In genomic region chr11:96564088-96564487, GRCm38 (mm10) we compare ENCODE assay signal across 16 mouse cellular contexts.
DNase-seq lines count a peak whose midpoint lies in the region; ATAC-seq and TF ChIP-seq lines count a peak whose summit lies in the region.
"Had no signal": no experiment of that assay in that cellular context is flagged by ENCODE, and none has a peak within 500 bp of the region (broad histone marks: within the 10 kb centered on the region; RNA-seq: fewer than 3 reads in every experiment).

No protein-coding gene starts in this region.

- WGBS in heart, adult 2 months = 65% methylated on average over 1 of the region's 1 CpGs
- 53% methylated on average over 1 of the region's 1 CpGs for WGBS in midbrain, postnatal 0 days
- 70% methylated on average over 1 of the region's 1 CpGs for WGBS in midbrain, embryonic 10.5 days
- WGBS in stomach, postnatal 0 days = 63% methylated on average over 1 of the region's 1 CpGs
- 59% methylated on average over 1 of the region's 1 CpGs for WGBS in forebrain, embryonic 16.5 days
- 62% methylated on average over 1 of the region's 1 CpGs for WGBS in neural tube, embryonic 15.5 days

- no peak overlapping the region for H3K27ac ChIP-seq in heart, adult 2 months
- H3K27ac ChIP-seq in midbrain, postnatal 0 days (ENCODE audit: low read depth, low read length) = no peak overlapping the region
- H3K27ac ChIP-seq in midbrain, embryonic 10.5 days (replicated peaks) = no peak overlapping the region
- no peak overlapping the region for H3K27ac ChIP-seq in MEL (ENCODE audit: control insufficient read depth, low read depth, low read length)
- no peak overlapping the region for H3K27ac ChIP-seq in stomach, postnatal 0 days (replicated peaks)
- H3K27ac ChIP-seq in forebrain, embryonic 16.5 days (ENCODE audit: low read length) = no peak overlapping the region
- H3K27ac ChIP-seq in neural tube, embryonic 15.5 days (replicated peaks) = no peak overlapping the region
- H3K27ac ChIP-seq: hindbrain, embryonic 13.5 days; midbrain, embryonic 12.5 days; stomach, embryonic 15.5 days had no signal

- H3K4me3 ChIP-seq in heart, adult 2 months = no peak overlapping the region
- H3K4me3 ChIP-seq in midbrain, postnatal 0 days (ENCODE audit: low read depth, low read length) = no peak overlapping the region
- H3K4me3 ChIP-seq in midbrain, embryonic 10.5 days = no peak overlapping the region
- H3K4me3 ChIP-seq in MEL (ENCODE audit: control insufficient read depth in 1 of 2, insufficient read depth in 1 of 2, low read depth in 2 of 2, low read length in 2 of 2) = no peak overlapping the region
- no peak overlapping the region for H3K4me3 ChIP-seq in stomach, postnatal 0 days (ENCODE audit: low read depth, low read length)
- no peak overlapping the region for H3K4me3 ChIP-seq in forebrain, embryonic 16.5 days (replicated peaks; ENCODE audit: low read length)
- no peak overlapping the region for H3K4me3 ChIP-seq in neural tube, embryonic 15.5 days (replicated peaks)
- H3K4me3 ChIP-seq: hindbrain, embryonic 13.5 days; midbrain, embryonic 12.5 days; stomach, embryonic 15.5 days had no signal

- no peaks in the 10 kb centered on the region for H3K27me3 ChIP-seq in heart, adult 2 months (ENCODE audit: control insufficient read depth, insufficient read depth, low read length)
- 0 out of 2 replicates have a peak, but pooled peaks cover 6% of the 10 kb centered on the region for H3K27me3 ChIP-seq in midbrain, postnatal 0 days (ENCODE audit: insufficient read depth, low read length)
- H3K27me3 ChIP-seq in midbrain, embryonic 10.5 days (ENCODE audit: low read depth, poor library complexity, severe bottlenecking) = peaks cover 7% of the 10 kb centered on the region; the same call in 1 of the 2 replicates
- peaks cover 5 to 12% of the 10 kb centered on the region in 2 experiments for H3K27me3 ChIP-seq in MEL (ENCODE audit: control insufficient read depth in 1 of 2, insufficient read depth in 2 of 2, low read length in 2 of 2)
- H3K27me3 ChIP-seq in stomach, postnatal 0 days (ENCODE audit: control insufficient read depth, insufficient read depth, low read length) = no peaks in the 10 kb centered on the region
- 0 out of 2 replicates have a peak, but pooled peaks cover 2% of the 10 kb centered on the region for H3K27me3 ChIP-seq in forebrain, embryonic 16.5 days (replicated peaks; ENCODE audit: control insufficient read depth, insufficient read depth, low read length)
- H3K27me3 ChIP-seq in neural tube, embryonic 15.5 days (replicated peaks) = no peaks in the 10 kb centered on the region
- H3K27me3 ChIP-seq: hindbrain, embryonic 13.5 days; stomach, embryonic 15.5 days had no signal

- no peaks in the 10 kb centered on the region for H3K79me2 ChIP-seq in heart, adult 2 months (replicated peaks; ENCODE audit: control insufficient read depth, insufficient read depth, low read length)
- H3K79me2 ChIP-seq in MEL (ENCODE audit: control insufficient read depth, insufficient read depth, low read length, poor library complexity) = no peaks in the 10 kb centered on the region

- no peaks in the 10 kb centered on the region for H3K4me1 ChIP-seq in heart, adult 2 months (ENCODE audit: control insufficient read depth, insufficient read depth, low read length)
- no peaks in the 10 kb centered on the region for H3K4me1 ChIP-seq in midbrain, postnatal 0 days (ENCODE audit: insufficient read depth, low read length)
- H3K4me1 ChIP-seq in midbrain, embryonic 10.5 days = no peaks in the 10 kb centered on the region
- no peaks in the 10 kb centered on the region for H3K4me1 ChIP-seq in MEL (ENCODE audit: control insufficient read depth in 1 of 2, insufficient read depth in 2 of 2, low read length in 2 of 2)
- no peaks in the 10 kb centered on the region for H3K4me1 ChIP-seq in stomach, postnatal 0 days (replicated peaks; ENCODE audit: control insufficient read depth, insufficient read depth)
- no peaks in the 10 kb centered on the region for H3K4me1 ChIP-seq in forebrain, embryonic 16.5 days (replicated peaks; ENCODE audit: control insufficient read depth, insufficient read depth, low read length)
- 0 out of 2 replicates have a peak, but pooled peaks cover 6% of the 10 kb centered on the region for H3K4me1 ChIP-seq in neural tube, embryonic 15.5 days
- H3K4me1 ChIP-seq: hindbrain, embryonic 13.5 days; midbrain, embryonic 12.5 days; stomach, embryonic 15.5 days had no signal

- TF ChIP-seq POLR2A in heart, adult 2 months (IDR thresholded peaks at IDR 0.05; ENCODE audit: insufficient read depth, low read depth, low read length) = no peak
- TF ChIP-seq POLR2A in MEL (IDR thresholded peaks at IDR 0.05; ENCODE audit: control insufficient read depth in 1 of 2, insufficient read depth in 1 of 2, low read depth in 1 of 2, low read length in 2 of 2, poor library complexity in 1 of 2) = no peak

- H3K9me3 ChIP-seq in midbrain, postnatal 0 days (ENCODE audit: low read length) = no peaks in the 10 kb centered on the region
- H3K9me3 ChIP-seq in midbrain, embryonic 10.5 days (replicated peaks) = no peaks in the 10 kb centered on the region
- H3K9me3 ChIP-seq in MEL (replicated peaks; ENCODE audit: insufficient read depth, low read length) = no peaks in the 10 kb centered on the region
- no peaks in the 10 kb centered on the region for H3K9me3 ChIP-seq in stomach, postnatal 0 days (ENCODE audit: control insufficient read depth, low read length)
- no peaks in the 10 kb centered on the region for H3K9me3 ChIP-seq in forebrain, embryonic 16.5 days (ENCODE audit: control insufficient read depth, low read length)
- H3K9me3 ChIP-seq in neural tube, embryonic 15.5 days (replicated peaks) = no peaks in the 10 kb centered on the region
- H3K9me3 ChIP-seq: hindbrain, embryonic 13.5 days; midbrain, embryonic 12.5 days; stomach, embryonic 15.5 days had no signal

- ATAC-seq in midbrain, postnatal 0 days (ENCODE audit: low FRiP score) = no peak
- no peak for ATAC-seq in stomach, postnatal 0 days (ENCODE audit: low FRiP score, low TSS enrichment)
- ATAC-seq in forebrain, embryonic 16.5 days = no peak
- ATAC-seq in neural tube, embryonic 15.5 days (ENCODE audit: low FRiP score) = no peak

- no peaks in the 10 kb centered on the region for H3K36me3 ChIP-seq in heart, adult 2 months (ENCODE audit: control insufficient read depth, insufficient read depth, low read length)
- no peaks in the 10 kb centered on the region for H3K36me3 ChIP-seq in midbrain, postnatal 0 days (ENCODE audit: insufficient read depth, low read length)
- H3K36me3 ChIP-seq in midbrain, embryonic 10.5 days = no peaks in the 10 kb centered on the region
- no peaks in the 10 kb centered on the region for H3K36me3 ChIP-seq in MEL (ENCODE audit: control insufficient read depth in 1 of 2, insufficient read depth in 2 of 2, low read length in 2 of 2)
- no peaks in the 10 kb centered on the region for H3K36me3 ChIP-seq in stomach, postnatal 0 days (ENCODE audit: control insufficient read depth, insufficient read depth, low read length)
- no peaks in the 10 kb centered on the region for H3K36me3 ChIP-seq in forebrain, embryonic 16.5 days (ENCODE audit: control insufficient read depth, insufficient read depth)
- H3K36me3 ChIP-seq in neural tube, embryonic 15.5 days = no peaks in the 10 kb centered on the region
- H3K36me3 ChIP-seq: hindbrain, embryonic 13.5 days; midbrain, embryonic 12.5 days; stomach, embryonic 15.5 days had no signal

- no peak overlapping the region for H3K9ac ChIP-seq in heart, adult 2 months (ENCODE audit: low read depth, low read length)
- H3K9ac ChIP-seq in midbrain, postnatal 0 days (replicated peaks; ENCODE audit: low read length, poor library complexity, severe bottlenecking) = no peak overlapping the region
- H3K9ac ChIP-seq in MEL (ENCODE audit: control insufficient read depth, low read depth, low read length, poor library complexity, severe bottlenecking) = no peak overlapping the region
- no peak overlapping the region for H3K9ac ChIP-seq in stomach, postnatal 0 days (ENCODE audit: low read length)
- H3K9ac ChIP-seq in forebrain, embryonic 16.5 days (replicated peaks; ENCODE audit: low read depth, low read length) = no peak overlapping the region
- H3K9ac ChIP-seq in neural tube, embryonic 15.5 days (replicated peaks) = no peak overlapping the region
- H3K9ac ChIP-seq: hindbrain, embryonic 13.5 days; midbrain, embryonic 12.5 days; stomach, embryonic 15.5 days had no signal

- no peak for DNase-seq in heart, adult 2 months
- DNase-seq in heart, adult 9 months (ENCODE audit: low spot score in 2 of 2) = no peak
- DNase-seq in midbrain, postnatal 0 days (ENCODE audit: low spot score) = no peak
- DNase-seq in midbrain, embryonic 10.5 days (ENCODE audit: low spot score) = no peak
- peak; percentile 41 for DNase-seq in MEL (ENCODE audit: low read depth, low spot score)
- no peak for DNase-seq in stomach, postnatal 0 days (ENCODE audit: low spot score)
- DNase-seq: adrenal gland, adult 2 months; cerebellum, adult 2 months; embryo, embryonic 11 days; kidney, adult 2 months; lung, postnatal 14 days had no signal

- TF ChIP-seq RAD21 in MEL (IDR thresholded peaks at IDR 0.05; ENCODE audit: low read depth, low read length) = peak; percentile 4

- H3K4me2 ChIP-seq in midbrain, postnatal 0 days (ENCODE audit: low read depth, low read length, poor library complexity, severe bottlenecking) = no peak overlapping the region
- no peak overlapping the region for H3K4me2 ChIP-seq in stomach, postnatal 0 days (replicated peaks; ENCODE audit: low read depth)
- H3K4me2 ChIP-seq in forebrain, embryonic 16.5 days (ENCODE audit: low read length) = no peak overlapping the region
- no peak overlapping the region for H3K4me2 ChIP-seq in neural tube, embryonic 15.5 days
- H3K4me2 ChIP-seq: hindbrain, embryonic 13.5 days; midbrain, embryonic 12.5 days; stomach, embryonic 15.5 days had no signal

- no peak for TF ChIP-seq EP300 in heart, adult 2 months (IDR thresholded peaks at IDR 0.05; ENCODE audit: insufficient read depth, low read depth, low read length)
- no peak for TF ChIP-seq EP300 in MEL (IDR thresholded peaks at IDR 0.05; ENCODE audit: low read depth in 1 of 2, low read length in 2 of 2)
- TF ChIP-seq EP300 in stomach, postnatal 0 days (optimal IDR thresholded peaks at IDR 0.05) = no peak

- intact Hi-C loops in heart, adult 2 months (cut with DNase I) = no loop called here

- TF ChIP-seq CTCF in heart, adult 2 months (IDR thresholded peaks at IDR 0.05) = peak; percentile 40
- peak; percentile 31 for TF ChIP-seq CTCF in midbrain, postnatal 0 days (IDR thresholded peaks at IDR 0.05)
- TF ChIP-seq CTCF in MEL (IDR thresholded peaks at IDR 0.05 in 2 of 3, conservative IDR thresholded peaks at IDR 0.05 in 1 of 3; ENCODE audit: control insufficient read depth in 1 of 3, insufficient read depth in 1 of 3, low read depth in 2 of 3, low read length in 3 of 3, poor library complexity in 1 of 3, severe bottlenecking in 1 of 3) = peak; percentile 42 to 56 (median 46)
- TF ChIP-seq CTCF in stomach, postnatal 0 days (IDR thresholded peaks at IDR 0.05; ENCODE audit: low read depth) = peak; percentile 34

TF ChIP-seq in MEL, 35 proteins besides CTCF, POLR2A, EP300 and RAD21 (continues in another document):
- no peak for TF ChIP-seq MEF2A (IDR thresholded peaks at IDR 0.05; ENCODE audit: extremely low read depth, insufficient replicate concordance, low read depth, low read length, poor library complexity, severe bottlenecking)
- TF ChIP-seq SMC3 (IDR thresholded peaks at IDR 0.05; ENCODE audit: low read depth, low read length) = peak; percentile 27
- TF ChIP-seq GATA1 (IDR thresholded peaks at IDR 0.05; ENCODE audit: low read depth, low read length) = no peak
- TF ChIP-seq BHLHE40 (IDR thresholded peaks at IDR 0.05; ENCODE audit: borderline replicate concordance, low read depth, low read length) = no peak
